Mouse (Mus musculus) stomach, postnatal 0 days (tissue): ENCODE measurements around the gene Nhp2.

Source experiments
- CTCF ChIP-seq: IDR thresholded peaks from 2 replicates; pipeline ENCODE4 v1.5.1; 2016; ENCODE audit warnings: antibody characterized with exemption, low read depth, mild to moderate bottlenecking, moderate library complexity
- EP300 ChIP-seq: optimal IDR thresholded peaks from 2 replicates; pipeline ENCODE3; 2016; ENCODE audit warnings: antibody characterized with exemption

GRCm38 (mm10) chr11:51609266-51609909, 10.1 kb upstream of the Nhp2 start:
- TF ChIP-seq CTCF, result no peak
- TF ChIP-seq EP300, result no peak
